Mouse (Mus musculus) heart, embryonic 11.5 days (tissue): Measurements from ENCODE around the gene Gatm. TPM values are rescaled to one million over a fixed set of nuclear protein-coding genes. Genes with fewer than 3 reads are reported as not detected.

Experiments used
- ATAC-seq: fragments of 200-750 bp; cut with Nextera tagmentation; replicated peaks from 2 replicates; pipeline ENCODE4 v1.8.0; 2017; ENCODE audit warnings: moderate library complexity; ENCODE audit not compliant: insufficient number of reproducible peaks, low FRiP score, low TSS enrichment
- H3K27ac ChIP-seq: fragments of 300-500 bp; sonication (generic); 2 replicates; pipeline ENCODE4 v1.5.1; 2014; ENCODE audit warnings: mild to moderate bottlenecking, low read depth, low read length
- H3K27me3 ChIP-seq: fragments of 300-500 bp; sonication (generic); 2 replicates; pipeline ENCODE4 v1.6.1; 2014; ENCODE audit warnings: mild to moderate bottlenecking, low read length, mixed read lengths; ENCODE audit not compliant: control insufficient read depth, insufficient read depth
- H3K36me3 ChIP-seq: fragments of 300-500 bp; sonication (generic); 2 replicates; pipeline ENCODE4 v1.6.1; 2014; ENCODE audit warnings: mild to moderate bottlenecking, low read length, moderate library complexity, mixed read lengths; ENCODE audit not compliant: control insufficient read depth, insufficient read depth
- H3K4me1 ChIP-seq: fragments of 300-500 bp; sonication (generic); 2 replicates; pipeline ENCODE4 v1.6.1; 2014; ENCODE audit warnings: low read length; ENCODE audit not compliant: control insufficient read depth, insufficient read depth
- H3K4me2 ChIP-seq: fragments of 300-500 bp; sonication (generic); 2 replicates; pipeline ENCODE4 v1.6.1; 2014; ENCODE audit warnings: mild to moderate bottlenecking, moderate library complexity
- H3K4me3 ChIP-seq: fragments of 300-500 bp; sonication (generic); 2 replicates; pipeline ENCODE4 v1.5.1; 2014; ENCODE audit warnings: low read depth, low read length
- H3K9ac ChIP-seq: fragments of 300-500 bp; sonication (generic); 2 replicates; pipeline ENCODE4 v1.6.1; 2014; ENCODE audit warnings: mild to moderate bottlenecking, low read depth, low read length, moderate library complexity
- H3K9me3 ChIP-seq: fragments of 300-500 bp; sonication (generic); replicated peaks from 2 replicates; pipeline ENCODE4 v1.6.1; 2016; ENCODE audit warnings: low read length; ENCODE audit not compliant: control insufficient read depth
- WGBS: fragments of 180-500 bp; shearing (Covaris S2); extraction: QIAGEN DNeasy Blood & Tissue Kit; methylation state at CpG from one replicate; pipeline ENCODE4 v1.1.7; 2014; ENCODE audit not compliant: insufficient replicate concordance; 5-methylcytosine and 5-hydroxymethylcytosine counted together
- polyA plus RNA-seq: library from polyadenylated mRNA; unstranded; fragments of >200 nt; fragmentation: Nextera tagmentation; extraction: Ambion mirVana; gene quantifications from 2 replicates; pipeline ENCODE4 v1.2.1, GENCODE M21; 2014

Gene Gatm
- polyA plus RNA-seq, 1 experiment from 2014 or later: 26.6 TPM

GRCm38 (mm10) chr2:122637526-122637997 lies 26.5 kb upstream of the Gatm start:
- Histone ChIP-seq H3K9ac (no peak overlapping the region), H3K4me1 (no peaks in the 10 kb centered on the region), H3K27ac (no peak overlapping the region), H3K36me3 (0 out of 2 replicates have a peak, but pooled peaks cover 2% of the 10 kb centered on the region), H3K4me3 (peak overlapping the region; percentile 39), H3K27me3 (peaks cover 8% of the 10 kb centered on the region; the same call in 1 of the 2 replicates), H3K4me2 (peak overlapping the region; percentile 67), H3K9me3 (no peaks in the 10 kb centered on the region)
- 2% methylated on average over 36 of the region's 36 CpGs for WGBS
- peak; percentile 80 for ATAC-seq

GRCm38 (mm10) chr2:122636686-122637085 lies 25.6 kb upstream of the Gatm start, which contains the start of gene AA467197:
TSS of gene AA467197 (plus strand) at chr2:122636986.
- H3K9ac ChIP-seq: no peak within 1 kb of the TSS

GRCm38 (mm10) chr2:122631226-122631801 lies 20.2 kb upstream of the Gatm start:
- WGBS: 1% methylated on average over 51 of the region's 53 CpGs
- Histone ChIP-seq H3K9me3 (no peaks in the 10 kb centered on the region), H3K4me3 (peak overlapping the region; percentile 98), H3K9ac (peak overlapping the region; percentile 92), H3K4me2 (peak overlapping the region; percentile 94), H3K36me3 (0 out of 2 replicates have a peak, but pooled peaks cover 2% of the 10 kb centered on the region), H3K4me1 (peaks cover 6% of the 10 kb centered on the region), H3K27me3 (no peaks in the 10 kb centered on the region), H3K27ac (no peak overlapping the region)
- ATAC-seq: peak; percentile 63

More at GRCm38 (mm10) chr2:122636686-122637085, 25.6 kb upstream of the Gatm start, which contains the start of gene AA467197:
- Histone ChIP-seq H3K27ac (no peak within 1 kb of the TSS), H3K27me3 (peaks cover 8% of the 10 kb centered on the region; the same call in 1 of the 2 replicates), H3K4me2 (peak within 1 kb of the TSS; percentile 67), H3K36me3 (0 out of 2 replicates have a peak, but pooled peaks cover 2% of the 10 kb centered on the region), H3K4me3 (peak within 1 kb of the TSS; percentile 39), H3K9me3 (no peaks in the 10 kb centered on the region), H3K4me1 (peaks cover 2% of the 10 kb centered on the region)
- no peak for ATAC-seq
- WGBS: 58% methylated on average over 3 of the region's 3 CpGs

- H3K4me2 ChIP-seq: peak overlapping the region; percentile 94
- H3K4me3 ChIP-seq: peak overlapping the region; percentile 98
- H3K36me3 ChIP-seq: 0 out of 2 replicates have a peak, but pooled peaks cover 2% of the 10 kb centered on the region
- H3K27me3 ChIP-seq: no peaks in the 10 kb centered on the region
- ATAC-seq: peak; percentile 79
- H3K9me3 ChIP-seq: no peaks in the 10 kb centered on the region
- peaks cover 6% of the 10 kb centered on the region for H3K4me1 ChIP-seq
- peak overlapping the region; percentile 78 for H3K27ac ChIP-seq
- WGBS: under 1% methylated on average over 74 of the region's 75 CpGs
- peak overlapping the region; percentile 92 for H3K9ac ChIP-seq
These were observed 19.5 kb upstream of the Gatm start for GRCm38 (mm10) chr2:122630465-122631225.

GRCm38 (mm10) chr2:122629871-122630270 lies 18.8 kb upstream of the Gatm start:
- no peak overlapping the region for H3K27ac ChIP-seq
- H3K9me3 ChIP-seq: no peaks in the 10 kb centered on the region
- peaks cover 6% of the 10 kb centered on the region for H3K4me1 ChIP-seq
- H3K27me3 ChIP-seq: no peaks in the 10 kb centered on the region
- peak overlapping the region; percentile 98 for H3K4me3 ChIP-seq
- H3K9ac ChIP-seq: no peak overlapping the region; the same call in 1 of the 2 replicates
- WGBS: 68% methylated on average over 6 of the region's 6 CpGs
- no peak for ATAC-seq
- peak overlapping the region; percentile 94 for H3K4me2 ChIP-seq
- 0 out of 2 replicates have a peak, but pooled peaks cover 2% of the 10 kb centered on the region for H3K36me3 ChIP-seq

- Histone ChIP-seq H3K4me1 (peaks cover 6% of the 10 kb centered on the region), H3K9ac (no peak overlapping the region), H3K36me3 (0 out of 2 replicates have a peak, but pooled peaks cover 2% of the 10 kb centered on the region), H3K27ac (no peak overlapping the region), H3K9me3 (no peaks in the 10 kb centered on the region), H3K4me2 (no peak overlapping the region), H3K4me3 (no peak overlapping the region), H3K27me3 (no peaks in the 10 kb centered on the region)
- no peak for ATAC-seq
- WGBS: 1% methylated on average over 7 of the region's 7 CpGs
These were observed 17.9 kb upstream of the Gatm start for GRCm38 (mm10) chr2:122628976-122629375.

- Histone ChIP-seq H3K27me3 (no peaks in the 10 kb centered on the region), H3K4me1 (0 out of 2 replicates have a peak, but pooled peaks cover 2% of the 10 kb centered on the region), H3K36me3 (no peaks in the 10 kb centered on the region), H3K4me3 (no peak overlapping the region), H3K9ac (no peak overlapping the region), H3K4me2 (no peak overlapping the region), H3K9me3 (no peaks in the 10 kb centered on the region), H3K27ac (no peak overlapping the region)
- no peak for ATAC-seq
- WGBS: 52% methylated on average over 7 of the region's 7 CpGs
These were observed 14.8 kb upstream of the Gatm start for GRCm38 (mm10) chr2:122625930-122626329.

- no peak for ATAC-seq
- H3K27me3 ChIP-seq: no peaks in the 10 kb centered on the region
- no peak overlapping the region for H3K4me3 ChIP-seq
- H3K4me1 ChIP-seq: no peaks in the 10 kb centered on the region
- no peaks in the 10 kb centered on the region for H3K36me3 ChIP-seq
- no peak overlapping the region for H3K27ac ChIP-seq
- no peak overlapping the region for H3K9ac ChIP-seq
- H3K9me3 ChIP-seq: no peaks in the 10 kb centered on the region
- WGBS: 82% methylated on average over 8 of the region's 9 CpGs
- no peak overlapping the region for H3K4me2 ChIP-seq
These were observed 10.4 kb upstream of the Gatm start for GRCm38 (mm10) chr2:122621337-122622110.
